Mouse (Mus musculus): ENCODE measurements at regions not wholly inside any gene's neighbourhood (a gene's known extent, or its start where the extent isn't known, plus 50 kb on each side); places are given as distances from the start of the nearest gene placed in this dataset.

DNA sequence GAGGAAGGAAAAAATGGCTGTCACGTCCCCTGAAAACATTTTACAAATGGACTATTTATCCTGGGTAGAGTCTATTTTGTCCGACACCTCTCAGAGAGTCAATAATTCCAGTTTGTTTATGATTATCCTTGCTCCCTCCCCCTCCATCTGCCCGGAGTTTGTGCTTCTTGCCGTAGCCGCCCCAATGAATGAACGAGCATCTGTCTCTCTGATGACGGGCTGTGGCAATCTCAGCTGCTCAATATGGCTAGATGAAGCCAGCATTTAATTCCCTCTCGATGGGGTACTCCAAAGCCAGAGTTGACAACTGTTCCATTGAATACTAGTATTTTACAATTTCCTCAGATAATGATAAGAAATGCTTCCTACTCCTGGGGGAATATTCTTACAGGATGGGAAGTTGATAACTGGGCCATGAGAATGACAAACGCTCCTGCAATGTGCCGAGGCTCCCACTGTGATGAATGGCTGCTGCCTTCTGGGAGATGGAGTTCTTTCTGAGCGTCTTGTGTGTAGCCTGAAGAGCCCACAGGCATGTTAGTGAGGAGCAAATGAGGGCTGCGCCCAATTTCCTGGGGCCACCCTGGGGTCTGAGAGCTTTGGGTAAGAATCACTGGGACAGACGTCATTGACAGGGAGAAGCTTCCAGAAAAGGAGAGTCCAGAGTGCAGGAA, 128.6 kb upstream of the Fstl4 start:
- no peak for TF ChIP-seq CTCF (IDR thresholded peaks at IDR 0.05; ENCODE audit: low read depth, low read length)
- no peak for TF ChIP-seq GATA1 (IDR thresholded peaks at IDR 0.05; ENCODE audit: borderline replicate concordance, low read length)

All from G1E (cell line).